Mouse (Mus musculus): ENCODE measurements around the gene Snx19.

Gene Snx19

GRCm38 (mm10) chr9:30484183-30484582 is 57.3 kb downstream of the Snx19 start:
- DNase-seq (ENCODE audit: low spot score) = no peak

- no peak for DNase-seq (ENCODE audit: low spot score)
These were observed 58.3 kb downstream of the Snx19 start for GRCm38 (mm10) chr9:30485161-30485560.

GRCm38 (mm10) chr9:30488384-30488783 is 61.5 kb downstream of the Snx19 start:
- DNase-seq (ENCODE audit: low spot score) = no peak

GRCm38 (mm10) chr9:30494446-30494845 is 67.5 kb downstream of the Snx19 start:
- DNase-seq (ENCODE audit: low spot score) = no peak

- no peak for DNase-seq (ENCODE audit: low spot score)
These were observed 82.1 kb downstream of the Snx19 start for GRCm38 (mm10) chr9:30508966-30509365.

- no peak for DNase-seq (ENCODE audit: low spot score)
These were observed 89.0 kb downstream of the Snx19 start for GRCm38 (mm10) chr9:30515953-30516352.

All from retina, embryonic 14.5 days (tissue).